Mouse (Mus musculus) stomach, embryonic 14.5 days (tissue): ENCODE data around the gene Fam187a. TPM values are rescaled to one million over a fixed set of nuclear protein-coding genes. Genes with fewer than 3 reads are reported as not detected.

ENCODE experiments used
- ATAC-seq: fragments of 200-750 bp; cut with Nextera tagmentation; 2 replicates; pipeline ENCODE4 v1.8.0; 2017; ENCODE audit warnings: low read depth, moderate TSS enrichment; ENCODE audit not compliant: insufficient number of reproducible peaks, insufficient read depth, low FRiP score
- H3K27ac ChIP-seq: fragments of 300-500 bp; sonication (generic); 2 replicates; pipeline ENCODE4 v1.5.1; 2014; ENCODE audit warnings: mild to moderate bottlenecking, low read length, moderate library complexity, mixed read lengths
- H3K27me3 ChIP-seq: fragments of 300-500 bp; sonication (generic); 2 replicates; pipeline ENCODE4 v1.6.1; 2014; ENCODE audit warnings: low read length, control low read depth, mixed read lengths; ENCODE audit not compliant: control insufficient read depth, insufficient read depth
- H3K36me3 ChIP-seq: fragments of 300-500 bp; sonication (generic); 2 replicates; pipeline ENCODE4 v1.6.1; 2014; ENCODE audit warnings: mild to moderate bottlenecking, control low read depth, low read length, moderate library complexity, mixed read lengths; ENCODE audit not compliant: control insufficient read depth, insufficient read depth
- H3K4me1 ChIP-seq: fragments of 300-500 bp; sonication (generic); 2 replicates; pipeline ENCODE4 v1.6.1; 2014; ENCODE audit warnings: low read length, control low read depth, mixed read lengths; ENCODE audit not compliant: control insufficient read depth, insufficient read depth
- H3K4me2 ChIP-seq: fragments of 300-500 bp; sonication (generic); replicated peaks from 2 replicates; pipeline ENCODE4 v1.6.1; 2014; ENCODE audit warnings: low read depth, low read length, control low read depth
- H3K4me3 ChIP-seq: fragments of 300-500 bp; sonication (generic); 2 replicates; pipeline ENCODE4 v1.5.1; 2014; ENCODE audit warnings: low read depth, low read length, control low read depth
- H3K9ac ChIP-seq: fragments of 300-500 bp; sonication (generic); replicated peaks from 2 replicates; pipeline ENCODE4 v1.6.1; 2014; ENCODE audit warnings: low read depth, mild to moderate bottlenecking, control low read depth, low read length, moderate library complexity, mixed read lengths
- H3K9me3 ChIP-seq: fragments of 300-500 bp; sonication (generic); 2 replicates; pipeline ENCODE4 v1.6.1; 2016; ENCODE audit warnings: low read depth, low read length, control low read depth; ENCODE audit not compliant: control insufficient read depth
- WGBS: fragments of 180-500 bp; shearing (Covaris S2); extraction: QIAGEN DNeasy Blood & Tissue Kit; methylation state at CpG from one replicate; pipeline ENCODE4 v1.1.7; 2014; 5-methylcytosine and 5-hydroxymethylcytosine counted together
- polyA plus RNA-seq: library from polyadenylated mRNA; unstranded; fragments of >200 nt; fragmentation: Nextera tagmentation; extraction: Ambion mirVana; gene quantifications from 2 replicates; pipeline ENCODE4 v1.2.1, GENCODE M21; 2014

The Fam187a gene
- not detected in 2 replicates for polyA plus RNA-seq

DNA sequence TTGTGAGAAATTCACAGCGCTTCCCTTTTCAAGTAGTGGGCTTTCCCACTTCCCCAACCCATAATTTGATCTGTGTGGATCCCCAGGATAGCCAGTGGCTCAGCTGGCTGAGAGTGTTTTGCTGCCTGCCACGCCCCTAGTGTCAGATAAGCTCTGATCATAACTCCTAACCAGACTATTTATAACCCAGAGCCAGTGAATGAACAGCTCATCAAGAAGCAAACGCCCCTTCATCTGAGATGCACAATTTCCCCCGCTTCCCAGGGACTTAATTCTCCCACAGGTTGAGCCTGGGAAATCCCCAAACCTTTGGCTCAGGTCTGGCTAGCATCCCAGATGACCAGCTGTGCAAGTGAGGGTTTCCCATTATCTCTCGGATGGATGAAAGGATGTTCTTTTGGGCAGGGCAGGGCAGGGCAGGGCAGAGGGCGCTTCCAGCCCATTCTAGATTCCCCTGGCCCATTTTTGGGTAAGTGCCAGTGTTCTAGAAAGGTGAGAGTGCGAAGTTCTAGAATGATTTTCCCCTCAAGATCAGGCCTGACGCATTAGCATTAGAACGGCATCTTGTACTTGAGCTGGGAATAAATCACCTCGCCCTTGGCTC, at the start of gene Fam187a:
Fam187a (plus strand) TSS at position 554 of the 604 bp plus-strand sequence.
- Histone ChIP-seq H3K4me2 (no peak within 1 kb of the TSS), H3K9me3 (no peaks in the 10 kb centered on the region), H3K27ac (no peak within 1 kb of the TSS), H3K4me1 (peaks cover 8% of the 10 kb centered on the region), H3K9ac (no peak within 1 kb of the TSS), H3K27me3 (no peaks in the 10 kb centered on the region), H3K36me3 (no peaks in the 10 kb centered on the region), H3K4me3 (no peak within 1 kb of the TSS)
- WGBS, result 57% methylated on average over 10 of the region's 10 CpGs
- ATAC-seq, result no peak

DNA sequence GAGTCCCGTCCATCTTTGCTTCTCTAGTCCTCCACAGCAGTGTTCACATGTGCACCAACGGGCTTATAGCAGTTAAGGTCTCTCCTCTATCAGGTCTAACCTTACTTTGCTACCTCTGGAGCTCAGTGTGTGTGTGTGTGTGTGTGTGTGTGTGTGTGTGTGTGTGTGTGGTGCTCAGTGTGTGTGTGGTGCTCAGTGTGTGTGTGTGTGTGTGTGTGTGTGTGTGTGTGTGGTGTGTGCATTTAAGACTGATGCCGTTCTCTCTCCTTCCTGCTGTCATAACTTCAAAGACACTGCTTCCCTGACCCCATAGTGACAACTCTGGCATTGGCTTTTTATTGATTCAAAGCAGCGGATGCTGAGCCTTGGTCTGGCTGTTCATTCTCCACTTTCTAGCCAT, 49.4 kb upstream of the Fam187a start, which contains the start of gene Higd1b:
Higd1b (plus strand) TSS at position 301 of the 400 bp plus-strand sequence.
- no peaks in the 10 kb centered on the region for H3K9me3 ChIP-seq
- no peaks in the 10 kb centered on the region for H3K4me1 ChIP-seq
- no peak for ATAC-seq
- no peak within 1 kb of the TSS for H3K4me3 ChIP-seq
- peaks cover 24% of the 10 kb centered on the region for H3K36me3 ChIP-seq
- no peak within 1 kb of the TSS for H3K9ac ChIP-seq
- H3K27ac ChIP-seq, result no peak within 1 kb of the TSS
- no peak within 1 kb of the TSS for H3K4me2 ChIP-seq
- 67% methylated on average over 4 of the region's 4 CpGs for WGBS
- H3K27me3 ChIP-seq, result no peaks in the 10 kb centered on the region

DNA sequence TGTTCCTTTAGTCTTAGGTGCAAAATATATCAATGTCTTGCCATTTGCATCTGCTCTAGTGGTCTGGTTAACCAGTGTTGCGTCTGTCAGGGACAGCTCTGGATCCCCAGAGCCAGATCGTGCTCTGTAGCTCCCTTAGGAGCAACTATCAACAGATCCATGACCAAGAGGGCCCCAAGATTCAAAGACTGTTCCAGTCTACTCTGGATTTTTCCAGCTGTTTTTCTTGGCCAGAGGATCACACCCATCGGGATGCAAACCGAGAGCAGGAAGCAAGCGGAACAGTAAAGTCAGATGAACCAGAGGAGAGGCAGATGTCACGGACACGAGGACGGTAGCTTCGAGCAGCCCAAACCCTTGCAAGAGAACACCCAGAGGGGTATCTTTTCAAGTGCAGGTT, 48.8 kb upstream of the Fam187a start:
- H3K36me3 ChIP-seq, result peaks cover 28% of the 10 kb centered on the region
- no peak overlapping the region for H3K4me2 ChIP-seq
- no peaks in the 10 kb centered on the region for H3K9me3 ChIP-seq
- H3K27me3 ChIP-seq, result no peaks in the 10 kb centered on the region
- H3K4me3 ChIP-seq, result no peak overlapping the region
- 88% methylated on average over 9 of the region's 9 CpGs for WGBS
- no peaks in the 10 kb centered on the region for H3K4me1 ChIP-seq
- no peak overlapping the region for H3K9ac ChIP-seq
- ATAC-seq, result no peak
- no peak overlapping the region for H3K27ac ChIP-seq

DNA sequence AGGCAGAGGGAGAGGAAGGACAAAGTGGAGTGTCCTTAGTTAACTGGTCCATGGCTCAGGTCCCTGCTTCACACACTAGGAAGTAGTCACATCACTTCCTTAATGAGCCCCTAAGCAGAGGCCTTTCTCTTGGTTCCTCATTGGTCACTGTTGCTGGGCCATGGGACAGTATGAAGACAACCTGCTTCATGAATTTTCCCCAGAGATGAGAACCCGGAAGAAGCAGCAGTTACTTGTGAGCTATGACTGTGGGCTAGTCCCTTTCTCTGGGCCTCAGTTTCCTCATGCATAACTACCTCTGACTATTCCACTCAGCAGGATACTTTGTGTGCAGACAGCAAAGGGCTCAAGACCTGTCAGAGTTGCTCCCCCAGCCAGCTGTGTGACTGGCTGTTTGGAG, 47.6 kb upstream of the Fam187a start:
- Histone ChIP-seq H3K9me3 (no peaks in the 10 kb centered on the region), H3K4me1 (no peaks in the 10 kb centered on the region), H3K4me3 (no peak overlapping the region), H3K27me3 (no peaks in the 10 kb centered on the region), H3K36me3 (peaks cover 39% of the 10 kb centered on the region), H3K9ac (no peak overlapping the region), H3K27ac (no peak overlapping the region), H3K4me2 (no peak overlapping the region)
- WGBS, result 96% methylated on average over 1 of the region's 1 CpGs
- no peak for ATAC-seq

DNA sequence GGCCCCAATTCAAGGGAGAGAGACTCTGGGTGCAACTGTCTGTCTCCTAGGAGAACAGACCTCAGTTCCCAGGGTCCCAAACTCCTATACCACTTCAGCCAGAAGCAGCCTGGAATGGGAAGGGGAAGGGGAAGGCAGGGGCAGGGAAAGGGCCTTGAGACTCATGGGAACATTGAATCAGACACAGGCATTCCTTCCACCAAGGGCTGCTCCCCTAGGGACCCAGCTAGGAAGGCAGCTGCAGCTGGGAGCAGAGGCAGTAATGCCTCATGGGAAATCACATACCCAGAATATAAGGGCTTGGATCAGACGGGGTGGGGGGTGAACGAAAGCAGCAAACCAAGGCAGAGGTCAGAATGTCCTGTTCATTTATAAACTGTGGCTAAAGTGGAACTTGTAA, 46.8 kb upstream of the Fam187a start:
- Histone ChIP-seq H3K9me3 (no peaks in the 10 kb centered on the region), H3K27ac (no peak overlapping the region), H3K9ac (no peak overlapping the region), H3K4me3 (no peak overlapping the region), H3K4me1 (no peaks in the 10 kb centered on the region), H3K4me2 (no peak overlapping the region), H3K27me3 (no peaks in the 10 kb centered on the region), H3K36me3 (peaks cover 46% of the 10 kb centered on the region)
- 95% methylated on average over 2 of the region's 2 CpGs for WGBS
- ATAC-seq, result no peak

DNA sequence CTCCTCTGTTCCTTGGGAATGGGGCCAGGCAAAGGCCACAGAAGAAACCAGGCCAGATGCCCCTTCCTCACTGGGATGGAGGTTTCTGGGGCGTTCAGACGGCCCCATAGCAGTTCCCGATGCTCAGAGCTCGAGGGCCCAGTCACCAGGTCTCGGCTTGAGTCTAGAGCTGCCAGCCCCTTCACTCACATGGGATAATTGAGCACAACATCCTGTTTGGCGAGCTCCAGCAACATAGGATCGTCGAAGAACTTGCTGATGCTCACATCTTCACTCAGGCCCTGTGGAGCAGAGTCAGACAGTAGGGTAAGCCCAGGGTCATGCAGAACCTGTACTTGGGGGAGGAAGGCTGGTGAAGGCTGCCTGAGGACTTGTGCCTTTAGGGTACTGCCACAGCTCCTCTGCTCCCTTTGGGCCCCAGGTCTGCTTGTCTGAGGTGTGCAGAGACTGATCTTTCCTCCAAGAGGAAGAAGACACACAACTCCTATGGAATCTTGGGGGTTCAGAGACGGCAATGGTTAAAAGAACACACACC, 46.3 kb upstream of the Fam187a start:
- ATAC-seq, result no peak
- 85% methylated on average over 9 of the region's 9 CpGs for WGBS
- no peaks in the 10 kb centered on the region for H3K27me3 ChIP-seq
- no peaks in the 10 kb centered on the region for H3K9me3 ChIP-seq
- H3K4me1 ChIP-seq, result no peaks in the 10 kb centered on the region
- H3K4me3 ChIP-seq, result no peak overlapping the region
- no peak overlapping the region for H3K27ac ChIP-seq
- H3K36me3 ChIP-seq, result peaks cover 52% of the 10 kb centered on the region
- no peak overlapping the region for H3K9ac ChIP-seq
- H3K4me2 ChIP-seq, result no peak overlapping the region

DNA sequence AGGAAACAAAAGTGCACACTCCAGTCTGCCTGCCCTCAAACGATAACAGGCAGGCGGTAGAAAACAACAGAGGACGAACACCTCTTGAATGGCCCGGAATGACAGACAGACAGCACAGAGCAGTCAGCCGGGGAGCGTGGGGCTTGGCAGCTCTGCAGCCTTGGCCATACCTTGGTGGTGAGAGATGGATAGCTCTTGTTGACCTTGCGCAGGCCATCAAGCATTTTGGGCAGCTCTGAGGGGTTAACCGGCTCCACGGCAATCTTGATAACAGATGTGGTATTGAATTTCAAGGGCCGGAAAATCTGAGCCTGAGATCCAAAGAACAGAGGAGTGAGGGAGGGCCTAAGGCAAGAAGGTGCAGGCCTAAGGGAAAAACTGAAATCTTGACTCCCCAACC, 39.0 kb upstream of the Fam187a start:
- 71% methylated on average over 10 of the region's 10 CpGs for WGBS
- H3K27me3 ChIP-seq, result no peaks in the 10 kb centered on the region
- peaks cover 92% of the 10 kb centered on the region for H3K36me3 ChIP-seq
- H3K27ac ChIP-seq, result no peak overlapping the region
- no peaks in the 10 kb centered on the region for H3K9me3 ChIP-seq
- no peaks in the 10 kb centered on the region for H3K4me1 ChIP-seq
- H3K4me3 ChIP-seq, result no peak overlapping the region
- ATAC-seq, result no peak
- H3K9ac ChIP-seq, result no peak overlapping the region
- no peak overlapping the region for H3K4me2 ChIP-seq

DNA sequence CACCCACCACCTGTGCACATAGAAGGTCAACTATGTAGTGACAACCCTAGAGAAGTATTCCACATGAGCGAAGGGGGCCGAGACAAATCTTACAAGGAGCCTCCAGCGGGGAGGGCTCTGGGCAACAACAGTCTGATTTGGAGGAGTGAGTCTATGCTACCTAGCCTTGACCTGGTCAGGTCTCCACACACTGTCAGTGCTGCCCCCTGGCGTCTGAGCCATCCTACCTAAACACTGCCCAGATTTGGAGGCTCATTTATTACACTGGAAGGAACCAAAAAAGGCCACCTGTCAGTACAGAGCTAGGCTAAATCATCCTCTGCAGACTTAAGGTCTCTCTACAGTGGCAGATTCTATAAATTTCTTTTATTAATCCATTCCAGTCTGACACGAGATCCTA, 33.1 kb upstream of the Fam187a start:
- no peak overlapping the region for H3K4me2 ChIP-seq
- H3K27ac ChIP-seq, result no peak overlapping the region
- H3K36me3 ChIP-seq, result peaks cover 82% of the 10 kb centered on the region
- no peak for ATAC-seq
- H3K9ac ChIP-seq, result no peak overlapping the region
- H3K27me3 ChIP-seq, result no peaks in the 10 kb centered on the region
- 65% methylated on average over 5 of the region's 5 CpGs for WGBS
- H3K4me3 ChIP-seq, result no peak overlapping the region
- no peaks in the 10 kb centered on the region for H3K9me3 ChIP-seq
- no peaks in the 10 kb centered on the region for H3K4me1 ChIP-seq

DNA sequence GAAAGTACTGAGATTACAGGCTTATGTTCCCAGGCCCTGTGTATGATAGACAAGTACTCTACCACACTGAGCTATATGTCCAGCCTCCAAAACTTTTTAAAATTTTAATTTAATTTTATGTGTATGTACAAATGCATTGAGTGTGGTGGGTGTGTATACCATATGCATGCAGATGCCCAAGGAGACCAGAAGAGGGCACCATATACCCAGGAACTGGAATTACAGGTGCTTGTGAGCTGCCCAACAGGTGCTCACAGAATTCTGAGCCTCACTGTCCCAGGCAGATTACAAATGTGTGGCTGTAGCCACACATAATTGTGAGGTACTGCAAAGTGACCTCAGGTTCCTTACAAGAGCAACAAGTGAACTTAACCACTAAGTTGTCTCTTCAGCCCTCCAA, 31.2 kb upstream of the Fam187a start:
- Histone ChIP-seq H3K9ac (no peak overlapping the region), H3K4me1 (no peaks in the 10 kb centered on the region), H3K9me3 (no peaks in the 10 kb centered on the region), H3K4me3 (no peak overlapping the region), H3K27me3 (no peaks in the 10 kb centered on the region), H3K27ac (no peak overlapping the region), H3K4me2 (no peak overlapping the region), H3K36me3 (peaks cover 75% of the 10 kb centered on the region)
- no peak for ATAC-seq
